Mouse (Mus musculus): Measurements from ENCODE around the gene Ano6.

DNA sequence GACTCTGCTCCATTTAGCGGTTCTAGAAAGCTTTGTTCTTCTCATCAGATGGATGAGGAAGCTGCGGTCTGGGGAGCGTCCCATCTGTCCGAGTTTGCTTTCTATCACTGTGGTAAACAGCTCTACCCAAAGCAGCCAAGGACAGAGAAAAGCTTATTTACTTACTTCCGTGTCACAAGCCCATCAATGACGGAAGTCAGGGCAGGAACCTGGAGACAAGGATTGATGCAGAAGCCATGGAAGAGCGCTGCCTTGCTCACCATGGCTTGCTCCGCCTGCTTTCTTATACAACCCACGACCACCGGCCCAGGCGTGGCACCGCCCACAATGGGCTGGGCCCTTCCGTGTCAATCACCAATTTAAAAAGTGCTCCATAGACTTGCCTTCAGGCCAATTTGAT, 18.3 kb upstream of the Ano6 start:
- no peak for TF ChIP-seq CTCF (IDR thresholded peaks at IDR 0.05; ENCODE audit: low read depth, low read length)
- TF ChIP-seq TAL1 (conservative IDR thresholded peaks at IDR 0.05; ENCODE audit: low read depth, low read length), result no peak
- no peak for TF ChIP-seq GATA1 (IDR thresholded peaks at IDR 0.05; ENCODE audit: borderline replicate concordance, low read length)
